Mouse (Mus musculus) spleen, postnatal 14 days (tissue): ENCODE results near the gene Tepsin.
A peak's percentile ranks its signal among the peaks of the same experiment; 100 is the strongest.

Source experiments
- DNase-seq, 2 experiments: peaks; one replicate each; pipeline ENCODE4 v3.0.0; 2021 to 2022; ENCODE audit warnings: low spot score in 2 of 2

Tepsin gene

DNA sequence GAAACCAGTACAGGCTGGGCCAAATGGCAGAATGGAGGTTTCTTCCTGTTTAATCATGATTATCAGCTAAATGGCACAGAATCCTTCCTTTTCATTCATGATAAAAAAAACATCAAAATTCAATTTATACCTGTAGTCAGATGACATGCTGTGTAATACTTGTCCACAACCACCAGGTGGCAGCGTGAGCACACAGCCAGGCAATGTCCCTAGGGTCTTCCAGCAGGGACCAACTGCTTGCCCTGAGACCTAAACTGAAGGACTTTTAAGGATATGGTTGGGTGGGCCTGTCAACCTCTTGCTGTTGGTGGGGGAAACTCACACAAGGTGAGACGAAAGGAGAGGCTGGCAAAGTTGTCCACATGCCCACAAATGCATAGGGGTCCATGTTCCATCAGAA is 12.5 kb upstream of the Tepsin start:
- peak in 1 of 2 experiments; percentile 29 for DNase-seq

GRCm38 (mm10) chr11:120110554-120110953 is 12.0 kb upstream of the Tepsin start:
- DNase-seq = no peak

- no peak for DNase-seq
These were observed 11.2 kb upstream of the Tepsin start for GRCm38 (mm10) chr11:120109558-120110210.

GRCm38 (mm10) chr11:120107796-120108195 is 9.3 kb upstream of the Tepsin start:
- DNase-seq = no peak

DNA sequence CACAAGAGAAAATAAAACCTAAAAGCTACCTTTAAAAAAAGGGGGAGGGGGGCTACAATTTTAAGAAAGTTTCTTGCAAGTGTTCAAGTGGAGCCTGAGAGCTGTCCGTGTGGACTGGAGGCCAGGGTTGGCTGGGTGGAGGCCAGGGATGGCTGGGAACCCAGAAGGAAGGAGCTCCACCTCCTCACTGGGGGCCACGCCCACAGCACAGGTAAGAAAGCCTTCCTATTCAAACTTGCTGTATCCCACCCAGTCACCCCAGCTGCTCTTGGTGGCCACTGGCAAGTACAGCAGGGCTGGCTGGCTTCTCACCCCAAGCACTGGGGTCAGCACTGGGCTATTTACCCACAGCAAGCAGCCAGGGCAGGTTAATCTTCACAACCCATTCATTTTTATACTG is 8.5 kb upstream of the Tepsin start:
- no peak for DNase-seq

DNA sequence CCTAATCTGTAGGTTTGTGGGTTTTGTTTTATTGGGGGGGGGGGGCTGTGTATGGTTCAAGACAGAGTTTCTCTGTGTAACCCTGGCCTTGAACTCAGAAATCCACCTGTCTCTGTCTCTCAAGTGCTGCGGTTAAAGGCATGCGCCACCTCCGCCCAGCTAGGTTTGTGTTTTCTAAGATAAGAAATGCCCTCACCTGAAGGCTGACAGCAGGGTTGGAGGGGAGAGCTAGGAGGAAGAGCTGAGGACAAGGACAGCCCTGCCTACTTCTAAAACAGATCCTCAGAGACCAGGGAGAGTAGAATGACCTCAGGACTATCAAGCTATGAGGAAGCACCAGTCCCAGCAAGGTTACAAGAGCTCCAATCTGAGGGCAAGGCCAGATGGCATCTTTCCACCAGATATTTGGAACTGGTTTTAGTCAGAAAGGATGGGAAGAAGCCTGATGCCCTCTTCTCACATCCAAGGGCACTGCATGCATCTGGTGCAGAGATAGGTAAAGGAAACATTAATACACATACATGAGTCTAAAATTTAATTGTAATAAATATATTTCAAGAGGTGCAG is 5.0 kb upstream of the Tepsin start:
- DNase-seq = no peak

DNA sequence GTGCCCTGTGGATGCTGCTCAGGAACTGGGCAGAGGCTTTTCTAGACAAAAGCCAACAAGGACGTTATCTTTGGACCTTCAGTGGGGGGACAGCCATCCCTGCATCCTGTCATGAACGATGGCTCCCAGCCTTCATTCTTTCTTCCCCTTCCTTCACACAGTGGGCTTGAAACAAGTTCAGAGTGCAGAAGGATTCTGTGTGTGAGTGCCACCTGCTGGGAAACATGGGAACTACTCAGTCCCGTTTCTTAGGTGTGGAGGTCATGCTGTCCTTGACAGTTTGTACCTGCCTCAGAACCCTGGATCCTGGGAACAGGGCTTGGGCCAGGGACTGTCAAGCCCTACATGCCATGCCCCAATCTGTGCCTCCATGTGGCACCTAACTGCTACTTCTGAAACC is 2.5 kb upstream of the Tepsin start:
- DNase-seq = peak; percentile 36 to 59

DNA sequence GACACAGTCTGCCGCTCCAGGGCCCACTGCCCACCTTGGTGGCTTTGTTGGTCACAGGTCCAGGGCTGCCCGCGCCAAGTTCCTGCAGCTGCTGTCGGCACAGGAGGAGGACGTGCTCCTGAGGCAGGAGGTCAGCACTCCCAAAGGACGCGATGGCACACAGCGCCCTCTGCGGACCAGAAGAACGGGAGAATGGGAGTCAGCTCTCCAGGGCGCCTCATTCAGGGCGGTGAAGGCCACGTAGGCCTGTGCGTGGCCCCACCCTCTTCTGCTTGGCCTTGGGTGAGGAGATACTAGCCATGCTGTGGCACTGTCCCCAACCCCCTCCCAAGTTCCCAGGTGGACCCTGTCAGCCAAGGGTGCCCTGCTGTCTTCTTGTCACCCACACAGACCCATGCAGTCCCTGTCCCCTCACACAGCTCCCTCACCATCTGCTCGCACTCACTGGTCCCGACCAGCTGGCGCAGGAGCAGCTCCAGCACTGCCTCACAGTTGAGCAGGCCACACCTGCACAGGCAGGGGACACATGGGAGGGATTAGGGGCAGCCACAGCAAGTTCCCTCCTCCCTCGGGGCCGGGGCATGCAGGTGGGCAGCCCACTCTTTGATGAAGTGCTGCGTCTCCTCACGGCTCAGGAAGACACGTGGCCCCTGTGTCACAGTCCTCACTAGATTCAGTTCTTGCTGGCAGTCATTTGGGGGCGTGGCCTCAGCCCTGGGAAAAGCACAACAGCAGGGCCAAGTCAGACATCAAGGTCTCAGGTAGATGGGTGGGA is 5.5 kb downstream of the Tepsin start:
- no peak for DNase-seq

GRCm38 (mm10) chr11:120090661-120091060 is 7.9 kb downstream of the Tepsin start:
- no peak for DNase-seq

GRCm38 (mm10) chr11:120086702-120087152 is 11.8 kb downstream of the Tepsin start, which contains the start of gene Cep131:
Gene Cep131, minus strand, starts transcription at chr11:120086827.
- DNase-seq = peak; percentile 93 to 95

- DNase-seq = peak in 1 of 2 experiments; percentile 22
These were observed 12.5 kb downstream of the Tepsin start for GRCm38 (mm10) chr11:120085891-120086627.

DNA sequence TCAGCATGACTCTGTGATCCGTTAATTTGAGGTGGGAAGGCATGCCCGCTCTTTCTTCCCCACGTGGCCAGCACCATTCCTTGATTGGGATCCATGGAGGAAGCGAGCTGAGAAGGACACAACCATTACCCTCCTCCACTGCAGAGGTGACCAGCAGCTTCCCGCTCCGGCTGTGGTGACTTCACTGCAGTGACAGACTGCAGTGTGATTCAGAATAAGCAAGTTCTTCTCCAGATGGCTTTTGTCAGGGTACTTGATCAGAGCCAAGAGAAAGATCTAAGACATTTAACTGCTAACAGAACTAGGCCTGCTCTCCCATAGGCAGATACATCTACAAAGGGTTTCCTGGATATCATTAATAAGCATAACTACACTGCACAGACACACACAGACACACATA is 18.2 kb downstream of the Tepsin start:
- no peak for DNase-seq

DNA sequence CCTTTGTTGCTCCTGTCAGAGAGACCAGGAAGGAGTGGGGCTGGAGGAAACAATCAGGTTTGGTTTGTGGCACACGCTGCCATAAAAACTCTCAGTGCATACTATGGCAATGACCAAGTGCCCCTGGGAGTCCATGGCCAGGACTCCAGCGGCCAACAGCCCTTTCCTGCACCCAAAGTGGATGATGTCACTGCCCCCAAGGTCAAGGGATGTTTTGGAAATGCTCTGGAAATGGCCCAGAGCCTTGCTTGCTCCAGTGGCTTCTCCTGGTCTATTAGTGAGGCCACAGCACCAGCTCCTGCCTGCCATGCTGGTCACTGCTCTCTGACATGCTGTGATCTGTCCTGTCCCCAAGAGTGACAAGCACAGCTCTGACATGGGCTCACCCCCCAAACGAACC is 22.3 kb downstream of the Tepsin start:
- DNase-seq = no peak

GRCm38 (mm10) chr11:120072986-120073647 is 25.4 kb downstream of the Tepsin start:
- DNase-seq = no peak

DNA sequence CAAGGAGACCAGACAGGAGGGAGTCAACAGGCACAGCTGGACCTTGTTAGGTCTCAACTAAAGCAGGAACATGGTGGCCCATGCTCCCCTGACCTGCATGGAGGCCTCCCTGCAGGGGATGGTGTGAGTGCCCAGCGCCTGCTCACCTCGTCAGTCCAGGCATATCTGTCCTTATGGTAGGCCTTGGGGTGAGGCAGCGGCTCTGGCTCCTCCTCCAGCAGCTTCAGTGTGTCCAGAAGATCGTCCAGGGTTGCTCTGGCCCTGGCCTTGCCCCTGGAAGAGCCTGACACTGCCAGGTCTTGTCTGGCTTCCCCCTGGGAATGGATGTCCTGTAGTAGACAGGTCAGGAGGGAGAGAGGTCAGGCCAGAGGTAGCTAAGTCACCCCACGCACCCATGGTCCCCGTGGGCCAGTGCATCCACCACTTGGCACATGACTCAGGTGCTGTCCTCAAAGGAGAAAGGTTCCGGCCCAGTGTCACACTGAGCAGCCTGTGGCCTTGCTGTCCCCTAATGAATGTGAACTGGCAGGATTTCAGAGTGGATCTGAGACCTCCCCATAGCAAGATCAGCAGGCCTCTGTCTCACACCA is 26.7 kb downstream of the Tepsin start:
- DNase-seq = no peak

GRCm38 (mm10) chr11:120071065-120071464 is 27.5 kb downstream of the Tepsin start:
- DNase-seq = no peak

- no peak for DNase-seq
These were observed 28.1 kb downstream of the Tepsin start for GRCm38 (mm10) chr11:120070286-120070930.

- no peak for DNase-seq
These were observed 29.3 kb downstream of the Tepsin start for GRCm38 (mm10) chr11:120069261-120069660.

GRCm38 (mm10) chr11:120067834-120068233 is 30.7 kb downstream of the Tepsin start:
- DNase-seq = no peak

DNA sequence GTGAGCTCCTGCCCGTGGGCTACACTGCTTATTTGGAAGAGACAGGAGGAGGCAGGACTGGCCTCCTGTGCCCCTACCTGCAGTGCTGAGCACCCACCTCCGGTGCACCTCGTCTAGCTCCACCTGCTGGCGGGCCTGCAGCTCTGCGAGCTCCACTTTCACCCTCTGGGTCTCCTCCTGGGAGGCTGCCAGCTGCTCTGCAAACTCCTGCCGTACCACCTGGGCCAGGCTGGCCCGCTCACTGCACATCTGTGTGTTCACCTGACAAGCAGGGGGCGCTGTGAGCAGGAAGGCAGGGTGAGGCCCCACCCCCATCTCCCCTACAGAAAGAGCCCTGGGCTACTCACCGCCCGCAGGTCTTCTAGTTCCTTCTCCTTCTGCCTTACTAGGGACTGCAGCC is 33.2 kb downstream of the Tepsin start:
- peak in 1 of 2 experiments; percentile 53 for DNase-seq

- DNase-seq = no peak
These were observed 33.9 kb downstream of the Tepsin start for GRCm38 (mm10) chr11:120064668-120065040.
